ENCODE assay signal across 21 mouse cellular contexts in the genomic region with DNA sequence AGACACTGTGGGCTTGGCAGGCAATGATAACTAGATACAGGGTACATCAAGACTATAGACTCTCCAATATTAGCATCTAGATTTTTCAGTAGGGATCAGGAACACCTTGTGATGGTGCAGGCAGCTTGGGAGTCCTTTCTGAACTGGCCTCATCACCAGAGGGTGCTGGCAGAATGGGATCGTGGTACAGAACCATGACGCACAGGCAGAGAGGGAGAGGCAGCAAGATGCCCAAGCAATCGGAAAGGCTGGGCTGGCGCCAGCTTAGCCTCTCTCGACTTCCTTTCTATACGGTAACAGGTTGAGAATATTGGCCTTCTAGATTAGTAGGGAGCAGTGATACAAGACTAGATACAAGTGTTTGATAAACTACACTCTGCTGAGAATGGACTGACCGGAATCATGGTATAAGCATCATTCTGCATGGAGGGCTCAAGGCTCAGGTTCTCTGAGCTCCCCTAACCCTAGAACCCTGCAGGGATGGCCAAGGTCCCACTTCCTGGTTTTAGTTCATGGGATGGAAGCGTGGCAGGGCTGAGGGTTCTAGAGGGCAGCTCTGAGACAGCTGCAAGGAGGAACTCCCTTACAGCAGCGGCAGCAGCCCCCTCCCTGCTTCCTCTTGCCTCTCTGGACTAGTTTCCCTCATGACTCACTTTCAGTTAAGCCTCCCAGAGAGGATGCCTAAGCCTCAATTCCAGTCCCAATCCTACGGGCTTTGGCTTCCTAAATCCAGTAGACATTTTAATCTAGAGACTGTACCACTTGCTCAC.
DNase-seq lines count a peak whose midpoint lies in the region; ATAC-seq and TF ChIP-seq lines count a peak whose summit lies in the region.
"Had no signal": no experiment of that assay in that cellular context is flagged by ENCODE, and none has a peak within 500 bp of the region (broad histone marks: within the 10 kb centered on the region; RNA-seq: fewer than 3 reads in every experiment).

No protein-coding gene starts in this region.

- H3K4me1 ChIP-seq in intestine, embryonic 15.5 days (replicated peaks): peaks cover 5% of the 10 kb centered on the region; the same call in 1 of the 2 replicates

- peak; percentile 87 for ATAC-seq in megakaryocyte, adult 5-6 weeks (ENCODE audit: poor library complexity, severe bottlenecking)
- ATAC-seq in intestine, embryonic 15.5 days: no peak
- ATAC-seq: forebrain, postnatal 0 days; hindbrain, postnatal 0 days had no signal

- TF ChIP-seq CTCF in layer of hippocampus, adult 2 months (conservative IDR thresholded peaks at IDR 0.05): no peak

- 71% methylated on average over 10 of the region's 10 CpGs for WGBS in intestine, embryonic 15.5 days

- no peak overlapping the region for H3K4me3 ChIP-seq in layer of hippocampus, adult 2 months
- no peak overlapping the region for H3K4me3 ChIP-seq in intestine, embryonic 15.5 days (replicated peaks)
- H3K4me3 ChIP-seq: embryonic facial prominence, embryonic 10.5 days; erythroblast, embryonic 14.5 days; left cerebral cortex, adult 2 months; limb, embryonic 13.5 days had no signal

- no peaks in the 10 kb centered on the region for H3K27me3 ChIP-seq in intestine, embryonic 15.5 days (replicated peaks)
- H3K27me3 ChIP-seq: limb, embryonic 13.5 days had no signal

- no peaks in the 10 kb centered on the region for H3K9me3 ChIP-seq in intestine, embryonic 15.5 days
- H3K9me3 ChIP-seq: embryonic facial prominence, embryonic 10.5 days; G1E; limb, embryonic 13.5 days had no signal

- H3K36me3 ChIP-seq in intestine, embryonic 15.5 days: no peaks in the 10 kb centered on the region
- H3K36me3 ChIP-seq: G1E had no signal

- peak; percentile 26 for DNase-seq in layer of hippocampus, adult 11-12 months (ENCODE audit: low spot score)
- DNase-seq in layer of hippocampus, adult 2 months (ENCODE audit: low spot score in 2 of 2): no peak
- DNase-seq in spleen, postnatal 36 days (ENCODE audit: low spot score in 2 of 2): peak; percentile 30 to 31
- no peak for DNase-seq in spleen, postnatal 4 days (ENCODE audit: low spot score in 2 of 2)
- DNase-seq in neural tube, embryonic 10.5 days (ENCODE audit: extremely low spot score, low spot score): no peak
- DNase-seq: adrenal gland, postnatal 25 days; forebrain, postnatal 0 days; gastrocnemius, postnatal 10 days; kidney, adult 9 months; midbrain, embryonic 14.5 days; right cerebral cortex, postnatal 25 days; thymus, postnatal 25 days had no signal

- no peak overlapping the region for H3K27ac ChIP-seq in layer of hippocampus, adult 2 months
- H3K27ac ChIP-seq in intestine, embryonic 15.5 days: no peak overlapping the region
- H3K27ac ChIP-seq: embryonic facial prominence, embryonic 10.5 days; hindbrain, postnatal 0 days; left cerebral cortex, adult 2 months; limb, embryonic 13.5 days had no signal

- H3K4me2 ChIP-seq in intestine, embryonic 15.5 days (replicated peaks): no peak overlapping the region
- H3K4me2 ChIP-seq: heart, embryonic 11.5 days; limb, embryonic 13.5 days had no signal

- no peak overlapping the region for H3K9ac ChIP-seq in intestine, embryonic 15.5 days
- H3K9ac ChIP-seq: forebrain, postnatal 0 days; limb, embryonic 13.5 days had no signal

Comparison
In these comparisons a context has a peak if more than half of its experiments do, and no peak if none do; other contexts are left out.
1. DNase-seq: peak in layer of hippocampus, adult 11-12 months (single experiment) and spleen, postnatal 36 days (2 of 2); none in layer of hippocampus, adult 2 months (0 of 2), spleen, postnatal 4 days (0 of 2) and neural tube, embryonic 10.5 days (single experiment).